Mouse (Mus musculus) kidney, adult 2 months (tissue): ENCODE measurements around the gene Riox1. TPM values are rescaled to one million over a fixed set of nuclear protein-coding genes. Genes with fewer than 3 reads are reported as not detected.
A peak's percentile ranks its signal among the peaks of the same experiment; 100 is the strongest.

Source experiments
- DNase-seq: peaks from one replicate; pipeline ENCODE4 v3.0.0; 2021
- H3K27ac ChIP-seq: fragments of 200-500 bp; 2 replicates; pipeline ENCODE4 v1.5.1; 2012; ENCODE audit warnings: low read depth, low read length, control low read depth, inconsistent platforms; ENCODE audit not compliant: insufficient read depth
- H3K27me3 ChIP-seq: fragments of 200-500 bp; replicated peaks from 2 replicates; pipeline ENCODE4 v1.6.1; 2012; ENCODE audit warnings: mild to moderate bottlenecking, moderate library complexity, low read length, inconsistent platforms; ENCODE audit not compliant: control insufficient read depth, insufficient read depth
- H3K36me3 ChIP-seq: fragments of 200-500 bp; 2 replicates; pipeline ENCODE4 v1.6.1; 2012; ENCODE audit warnings: mild to moderate bottlenecking, moderate library complexity, low read length, inconsistent platforms; ENCODE audit not compliant: control insufficient read depth, insufficient read depth
- H3K4me1 ChIP-seq: fragments of 200-500 bp; 2 replicates; pipeline ENCODE4 v1.6.1; 2011; ENCODE audit warnings: low read length; ENCODE audit not compliant: control insufficient read depth, insufficient read depth
- H3K4me3 ChIP-seq: fragments of 200-500 bp; 2 replicates; pipeline ENCODE4 v1.5.1; 2011; ENCODE audit warnings: mild to moderate bottlenecking, low read depth, low read length, control low read depth; ENCODE audit not compliant: insufficient read depth
- CTCF ChIP-seq: fragments of 200-500 bp; conservative IDR thresholded peaks from 2 replicates; pipeline ENCODE4 v1.5.1; 2011; ENCODE audit warnings: low read depth, mild to moderate bottlenecking, control low read depth, low read length, moderate library complexity, mixed read lengths; ENCODE audit not compliant: insufficient read depth, insufficient read length
- POLR2A ChIP-seq: fragments of 200-500 bp; IDR thresholded peaks from one replicate; pipeline ENCODE4 v1.6.1; 2011; ENCODE audit warnings: low read depth, low read length, control low read depth
- WGBS: fragments of 180-500 bp; shearing (Covaris S2); methylation state at CpG from one replicate; pipeline ENCODE4 v1.1.7; 2018; 5-methylcytosine and 5-hydroxymethylcytosine counted together
- polyA plus RNA-seq: library from polyadenylated mRNA; depleted of rRNA; stranded (reverse); fragments of >200 nt; gene quantifications from 2 replicates; pipeline ENCODE4 v1.2.3, GENCODE M21; 2012

The Riox1 gene
- polyA plus RNA-seq, 1 experiment = 5.7 TPM

- peak; percentile 80 for DNase-seq
- H3K36me3 ChIP-seq = no peaks in the 10 kb centered on the region
- 24% methylated on average over 8 of the region's 8 CpGs for WGBS
- peaks cover 22% of the 10 kb centered on the region for H3K4me1 ChIP-seq
- no peak for TF ChIP-seq CTCF
- no peak for TF ChIP-seq POLR2A
- no peak overlapping the region; the same call in 1 of the 2 replicates for H3K4me3 ChIP-seq
- H3K27me3 ChIP-seq = no peaks in the 10 kb centered on the region
- H3K27ac ChIP-seq = peak overlapping the region; percentile 69
These were observed 27.5 kb upstream of the Riox1 start for GRCm38 (mm10) chr12:83922724-83923485.

GRCm38 (mm10) chr12:83923486-83923859 lies 26.9 kb upstream of the Riox1 start:
- H3K36me3 ChIP-seq = no peaks in the 10 kb centered on the region
- H3K4me1 ChIP-seq = peaks cover 22% of the 10 kb centered on the region
- no peak for DNase-seq
- WGBS = 78% methylated on average over 1 of the region's 1 CpGs
- no peaks in the 10 kb centered on the region for H3K27me3 ChIP-seq
- 0 out of 2 replicates have a peak overlapping the region, but pooled peaks have one; percentile 20 for H3K27ac ChIP-seq
- TF ChIP-seq CTCF = no peak
- no peak for TF ChIP-seq POLR2A
- H3K4me3 ChIP-seq = no peak overlapping the region

GRCm38 (mm10) chr12:83924332-83924731 lies 26.1 kb upstream of the Riox1 start:
- Histone ChIP-seq H3K4me3 (no peak overlapping the region), H3K27ac (no peak overlapping the region), H3K4me1 (peaks cover 21% of the 10 kb centered on the region), H3K27me3 (no peaks in the 10 kb centered on the region), H3K36me3 (no peaks in the 10 kb centered on the region)
- TF ChIP-seq CTCF (no peak), POLR2A (no peak)
- WGBS = 91% methylated on average over 3 of the region's 3 CpGs
- no peak for DNase-seq

GRCm38 (mm10) chr12:83925160-83925703 lies 25.2 kb upstream of the Riox1 start:
- Histone ChIP-seq H3K27ac (peak overlapping the region; percentile 56), H3K27me3 (no peaks in the 10 kb centered on the region), H3K4me3 (no peak overlapping the region), H3K36me3 (no peaks in the 10 kb centered on the region), H3K4me1 (peaks cover 19% of the 10 kb centered on the region)
- 60% methylated on average over 7 of the region's 7 CpGs for WGBS
- peak; percentile 58 for DNase-seq
- TF ChIP-seq CTCF (no peak), POLR2A (no peak)

GRCm38 (mm10) chr12:83926061-83926460 lies 24.3 kb upstream of the Riox1 start:
- Histone ChIP-seq H3K36me3 (no peaks in the 10 kb centered on the region), H3K4me1 (peaks cover 19% of the 10 kb centered on the region), H3K27me3 (no peaks in the 10 kb centered on the region), H3K27ac (no peak overlapping the region), H3K4me3 (no peak overlapping the region)
- WGBS = 39% methylated on average over 2 of the region's 2 CpGs
- no peak for TF ChIP-seq CTCF
- TF ChIP-seq POLR2A = no peak
- no peak for DNase-seq

DNA sequence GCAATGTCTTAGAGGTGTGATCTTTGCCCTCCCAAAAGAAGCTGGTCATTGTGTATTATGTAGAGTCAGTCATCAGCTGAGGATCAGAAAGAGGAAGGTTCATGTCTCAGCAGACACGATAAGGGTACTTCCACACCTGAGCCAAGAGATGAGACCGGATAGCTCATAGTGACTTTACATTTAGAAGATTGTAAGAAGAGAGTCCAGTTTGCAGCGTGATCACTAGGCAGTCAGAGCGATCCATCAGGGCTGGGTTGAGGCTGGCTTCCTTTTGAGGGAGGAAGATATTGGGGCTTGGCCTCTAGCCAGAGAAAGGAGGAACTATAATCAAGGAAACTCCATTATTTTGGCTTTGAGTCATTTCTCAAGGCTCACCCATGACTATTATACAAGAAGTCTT lies 22.7 kb upstream of the Riox1 start:
- WGBS = 72% methylated on average over 4 of the region's 4 CpGs
- Histone ChIP-seq H3K4me1 (peaks cover 19% of the 10 kb centered on the region), H3K27ac (peak overlapping the region; percentile 46; the same call in 1 of the 2 replicates), H3K4me3 (no peak overlapping the region), H3K36me3 (no peaks in the 10 kb centered on the region), H3K27me3 (no peaks in the 10 kb centered on the region)
- peak; percentile 69 for DNase-seq
- TF ChIP-seq CTCF (no peak), POLR2A (no peak)

DNA sequence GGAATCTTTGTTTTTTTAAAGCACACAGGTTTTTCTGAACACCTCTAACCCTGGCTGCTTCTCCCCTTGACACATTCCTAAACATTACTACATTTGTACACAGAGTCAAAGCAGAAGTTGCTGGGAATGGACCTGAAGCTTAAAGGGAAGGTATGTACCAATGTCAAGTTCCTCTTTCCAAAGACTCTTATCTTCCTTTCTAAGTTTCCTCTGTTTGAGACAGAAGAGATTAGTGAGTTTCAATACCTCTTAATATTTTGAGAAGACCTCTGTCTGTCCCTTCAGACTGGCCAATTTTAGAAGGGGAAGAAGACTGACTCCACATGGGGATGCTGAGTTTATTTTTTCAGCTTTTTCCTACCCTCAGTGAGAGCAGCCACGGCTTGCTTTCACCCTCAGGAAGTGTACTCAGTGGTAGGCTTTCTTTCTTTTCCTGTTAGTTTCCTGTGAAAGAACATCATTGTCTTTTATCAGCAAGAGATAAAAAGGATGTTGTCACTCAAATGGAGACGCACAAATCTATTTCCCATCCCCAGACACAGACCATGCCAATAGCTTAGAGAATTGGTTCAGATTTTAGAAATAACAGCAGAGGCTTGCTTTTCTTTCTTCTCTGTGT lies 21.1 kb upstream of the Riox1 start:
- Histone ChIP-seq H3K36me3 (no peaks in the 10 kb centered on the region), H3K27ac (peak overlapping the region; percentile 83; the same call in 1 of the 2 replicates), H3K27me3 (no peaks in the 10 kb centered on the region), H3K4me1 (peaks cover 14% of the 10 kb centered on the region), H3K4me3 (no peak overlapping the region)
- TF ChIP-seq CTCF (no peak), POLR2A (no peak)
- WGBS = 47% methylated on average over 2 of the region's 2 CpGs
- peak; percentile 49 for DNase-seq
